Mouse (Mus musculus) ES-Bruce4 (cell line): ENCODE measurements around the gene Ppm1j.

Experiments used
- CTCF ChIP-seq: IDR thresholded peaks from one replicate; pipeline ENCODE4 v1.8.1; 2011; ENCODE audit warnings: low read depth, low read length
- POLR2A ChIP-seq: IDR thresholded peaks from one replicate; pipeline ENCODE4 v1.8.1; 2011; ENCODE audit warnings: low read length; ENCODE audit not compliant: insufficient read depth

- TF ChIP-seq POLR2A = no peak
- no peak for TF ChIP-seq CTCF
Measured at GRCm38 (mm10) chr3:104804312-104804711, 23.5 kb downstream of the Ppm1j start.
